ENCODE assay signal across 14 mouse cellular contexts in the genomic region with DNA sequence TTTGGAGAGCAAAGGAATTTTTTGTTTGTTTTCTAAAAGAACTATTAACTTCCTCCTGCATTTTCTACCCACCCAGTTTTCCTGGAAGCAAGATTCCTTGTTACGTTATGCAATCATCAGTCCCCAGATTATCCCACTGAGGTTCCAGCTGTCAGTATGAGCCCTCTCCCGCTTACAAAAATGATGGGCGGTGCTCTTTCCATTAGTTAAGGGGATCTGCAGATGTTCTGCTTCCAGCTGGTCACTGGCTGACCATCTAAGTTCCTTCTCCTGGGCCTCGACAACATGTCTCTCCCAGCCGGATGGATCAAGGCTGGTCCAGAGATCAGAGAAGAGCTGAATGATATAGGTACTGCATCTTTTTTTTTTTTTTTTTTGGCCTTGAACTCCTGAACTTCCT. TPM values are rescaled to one million over a fixed set of nuclear protein-coding genes. Genes with fewer than 3 reads are reported as not detected.
DNase-seq lines count a peak whose midpoint lies in the region; ATAC-seq lines count a peak whose summit lies in the region.
"Had no signal": no experiment of that assay in that cellular context is flagged by ENCODE, and none has a peak within 500 bp of the region (broad histone marks: within the 10 kb centered on the region; RNA-seq: fewer than 3 reads in every experiment).

No protein-coding gene starts in this region.

- 44% methylated on average over 5 of the region's 5 CpGs for WGBS in lung, embryonic 16.5 days

- H3K27me3 ChIP-seq in lung, embryonic 16.5 days (ENCODE audit: control insufficient read depth, insufficient read depth, low read depth, low read length) = no peaks in the 10 kb centered on the region
- H3K27me3 ChIP-seq: hindbrain, embryonic 15.5 days had no signal

- peak overlapping the region; percentile 73 for H3K27ac ChIP-seq in lung, embryonic 16.5 days (ENCODE audit: low read length)
- H3K27ac ChIP-seq: forebrain, embryonic 10.5 days; hindbrain, embryonic 15.5 days; macrophage had no signal

- H3K9me3 ChIP-seq in lung, embryonic 16.5 days (ENCODE audit: control insufficient read depth, low read length) = peaks cover 9% of the 10 kb centered on the region
- H3K9me3 ChIP-seq: hindbrain, embryonic 15.5 days had no signal

- peaks cover 22% of the 10 kb centered on the region for H3K4me1 ChIP-seq in lung, embryonic 16.5 days (replicated peaks; ENCODE audit: control insufficient read depth, insufficient read depth, low read length)
- H3K4me1 ChIP-seq: forebrain, embryonic 10.5 days; hindbrain, embryonic 15.5 days had no signal

- peak; percentile 22 for DNase-seq in adrenal gland, postnatal 14 days
- DNase-seq in adrenal gland, adult 8-10 months = no peak
- DNase-seq in urinary bladder, postnatal 14 days (ENCODE audit: low spot score) = peak; percentile 53
- no peak for DNase-seq in urinary bladder, adult 2 months (ENCODE audit: low spot score)
- DNase-seq in spleen, adult 12 weeks (ENCODE audit: low spot score) = no peak
- DNase-seq in testis, postnatal 10 days (ENCODE audit: low spot score) = no peak
- no peak for DNase-seq in thymus, postnatal 4 days
- DNase-seq: cerebellum, adult 9-10 months had no signal

- H3K4me2 ChIP-seq in lung, embryonic 16.5 days (ENCODE audit: low read depth, low read length) = no peak overlapping the region
- H3K4me2 ChIP-seq: hindbrain, embryonic 15.5 days had no signal

- ATAC-seq in lung, embryonic 16.5 days (ENCODE audit: low read depth) = peak; percentile 74

- no peak overlapping the region for H3K4me3 ChIP-seq in lung, embryonic 16.5 days (ENCODE audit: low read length)
- H3K4me3 ChIP-seq: forebrain, embryonic 10.5 days; hindbrain, embryonic 15.5 days had no signal

- H3K9ac ChIP-seq in lung, embryonic 16.5 days (ENCODE audit: low read length) = no peak overlapping the region
- H3K9ac ChIP-seq: hindbrain, embryonic 15.5 days had no signal

- peaks cover 4% of the 10 kb centered on the region; the same call in 1 of the 2 replicates for H3K36me3 ChIP-seq in lung, embryonic 16.5 days (ENCODE audit: control insufficient read depth, insufficient read depth, low read length)

RNA-seq across cellular contexts. Expression of gene Clec3b, which starts 2.3 kb away (rescaled TPM):
- total RNA-seq in adrenal gland, postnatal 14 days (2021) = 41.7 and 44.4 TPM in 2 replicates
- 10 to 100 TPM; 13.5 to 23.8 (median 20.1) TPM for total RNA-seq in adrenal gland, adult 8-10 months (2022)
- polyA plus RNA-seq in urinary bladder, adult 2 months (2012; rRNA removed) = 707 and 739 TPM in 2 replicates
- 3.1 and 5.4 TPM in 2 replicates for polyA plus RNA-seq in lung, embryonic 16.5 days (2015; fragmentation: Nextera tagmentation; extraction: Ambion mirVana)
- total RNA-seq: monocyte, adult 5-6 weeks; neutrophil, adult 5-6 weeks had no signal
- polyA plus RNA-seq: forebrain, embryonic 10.5 days; macrophage had no signal

RNA-seq across cellular contexts. Expression of gene Exosc7, which starts 35.4 kb away (rescaled TPM):
- 40.9 and 44.2 TPM in 2 replicates for total RNA-seq in adrenal gland, postnatal 14 days (2021)
- total RNA-seq in adrenal gland, adult 8-10 months (2022) = 10 to 100 TPM; 41.1 to 54.1 (median 43.1) TPM
- 72.3 and 101 TPM in 2 replicates for polyA plus RNA-seq in urinary bladder, adult 2 months (2012; rRNA removed)
- polyA plus RNA-seq in lung, embryonic 16.5 days (2015; fragmentation: Nextera tagmentation; extraction: Ambion mirVana) = 120 and 123 TPM in 2 replicates

RNA-seq across cellular contexts. Expression of gene Zdhhc3, which starts 35.4 kb away (rescaled TPM):
- 59.7 and 62.8 TPM in 2 replicates for total RNA-seq in adrenal gland, postnatal 14 days (2021)
- total RNA-seq in adrenal gland, adult 8-10 months (2022) = 10 to 100 TPM; 59.3 to 76.6 (median 71.0) TPM
- polyA plus RNA-seq in urinary bladder, adult 2 months (2012; rRNA removed) = 55.8 and 62.5 TPM in 2 replicates
- 74.6 and 76.4 TPM in 2 replicates for polyA plus RNA-seq in lung, embryonic 16.5 days (2015; fragmentation: Nextera tagmentation; extraction: Ambion mirVana)

Comparison
In these comparisons a context has a peak if more than half of its experiments do, and no peak if none do; other contexts are left out.
1. DNase-seq: peak in adrenal gland, postnatal 14 days (single experiment) and urinary bladder, postnatal 14 days (single experiment); none in adrenal gland, adult 8-10 months (single experiment), urinary bladder, adult 2 months (single experiment), spleen, adult 12 weeks (single experiment), testis, postnatal 10 days (single experiment) and thymus, postnatal 4 days (single experiment).